Mouse (Mus musculus) CH12.LX (cell line): ENCODE results near the gene Bysl.

Experiments
- CHD1 ChIP-seq: IDR thresholded peaks from 2 replicates; pipeline ENCODE4 v1.6.1; 2012; ENCODE audit warnings: low read depth, low read length, improper control_type of control experiment, inconsistent platforms
- CHD2 ChIP-seq: IDR thresholded peaks from 2 replicates; pipeline ENCODE4 v1.6.1; 2011; ENCODE audit warnings: low read length, improper control_type of control experiment
- CTCF ChIP-seq, 2 experiments: IDR thresholded peaks in 1 of 2; conservative IDR thresholded peaks in 1 of 2; 2 replicates each; pipeline ENCODE4 v1.5.1; 2011 to 2012; ENCODE audit warnings: low read depth in 2 of 2, low read length in 2 of 2, improper control_type of control experiment in 1 of 2, inconsistent platforms in 1 of 2, mild to moderate bottlenecking in 1 of 2, moderate library complexity in 1 of 2
- E2F4 ChIP-seq: IDR thresholded peaks from 2 replicates; pipeline ENCODE4 v1.6.1; 2011; ENCODE audit warnings: low read depth, low read length, improper control_type of control experiment; ENCODE audit not compliant: insufficient replicate concordance
- EP300 ChIP-seq: IDR thresholded peaks from 2 replicates; pipeline ENCODE4 v1.6.1; 2011; ENCODE audit warnings: low read length, improper control_type of control experiment
- MAX ChIP-seq: IDR thresholded peaks from 2 replicates; pipeline ENCODE4 v1.6.1; 2011; ENCODE audit warnings: low read length, improper control_type of control experiment
- MXI1 ChIP-seq: IDR thresholded peaks from 2 replicates; pipeline ENCODE4 v1.6.1; 2011; ENCODE audit warnings: mild to moderate bottlenecking, low read depth, low read length, improper control_type of control experiment
- NELFE ChIP-seq: IDR thresholded peaks from 2 replicates; pipeline ENCODE4 v1.6.1; 2011; ENCODE audit warnings: low read depth, low read length, improper control_type of control experiment
- POLR2A ChIP-seq: IDR thresholded peaks from 2 replicates; pipeline ENCODE4 v1.6.1; 2011; ENCODE audit warnings: low read depth, mild to moderate bottlenecking, improper control_type of control experiment, low read length
- POLR2AphosphoS2 ChIP-seq: IDR thresholded peaks from 2 replicates; pipeline ENCODE4 v1.6.1; 2011; ENCODE audit warnings: low read depth, low read length, improper control_type of control experiment
- RCOR1 ChIP-seq: conservative IDR thresholded peaks from 2 replicates; pipeline ENCODE4 v1.6.1; 2012; ENCODE audit warnings: low read depth, mild to moderate bottlenecking, inconsistent platforms, low read length, improper control_type of control experiment
- USF1 ChIP-seq: IDR thresholded peaks from 2 replicates; pipeline ENCODE4 v1.6.1; 2014; ENCODE audit warnings: low read depth, mild to moderate bottlenecking, inconsistent platforms, low read length, improper control_type of control experiment
- ZNF384 ChIP-seq: IDR thresholded peaks from 2 replicates; pipeline ENCODE4 v1.6.1; 2012; ENCODE audit warnings: low read depth, low read length, improper control_type of control experiment, inconsistent platforms

- TF ChIP-seq E2F4 (no peak), ZNF384 (no peak), POLR2A (no peak), USF1 (no peak), NELFE (no peak), CTCF (conservative IDR thresholded peaks at IDR 0.05 in 1 of 2, IDR thresholded peaks at IDR 0.05 in 1 of 2; ENCODE audit: low read depth in 2 of 2, low read length in 2 of 2) (no peak), CHD1 (no peak), CHD2 (no peak), RCOR1 (no peak), POLR2AphosphoS2 (no peak), EP300 (no peak), MXI1 (no peak), MAX (no peak)
Measured at GRCm38 (mm10) chr17:47559726-47560125, 51.6 kb downstream of the Bysl start.
